Mouse (Mus musculus): ENCODE data around the gene Prr14l.

- TF ChIP-seq CTCF (IDR thresholded peaks at IDR 0.05 in 2 of 3, conservative IDR thresholded peaks at IDR 0.05 in 1 of 3; ENCODE audit: control insufficient read depth in 1 of 3, insufficient read depth in 1 of 3, low read depth in 2 of 3, low read length in 3 of 3, poor library complexity in 1 of 3, severe bottlenecking in 1 of 3) (no peak), MEF2A (IDR thresholded peaks at IDR 0.05; ENCODE audit: extremely low read depth, insufficient replicate concordance, low read depth, low read length, poor library complexity, severe bottlenecking) (no peak), SIN3A (IDR thresholded peaks at IDR 0.05; ENCODE audit: low read length) (no peak), POLR2A (IDR thresholded peaks at IDR 0.05; ENCODE audit: control insufficient read depth in 1 of 2, insufficient read depth in 1 of 2, low read depth in 1 of 2, low read length in 2 of 2, poor library complexity in 1 of 2) (no peak), POLR2AphosphoS2 (IDR thresholded peaks at IDR 0.05; ENCODE audit: low read length) (no peak), SMC3 (IDR thresholded peaks at IDR 0.05; ENCODE audit: low read depth, low read length) (no peak)
Observed at GRCm38 (mm10) chr5:32861082-32861481, 7.0 kb upstream of the Prr14l start.
